Mouse (Mus musculus) CH12.LX (cell line): ENCODE measurements at regions not wholly inside any gene's neighbourhood (a gene's known extent, or its start where the extent isn't known, plus 50 kb on each side); places are given as distances from the start of the nearest gene placed in this dataset.

Source experiments
- DNase-seq: peaks from one replicate; pipeline ENCODE4 v3.0.0-alpha.2; 2013; ENCODE audit errors: extremely low read depth
- H3K27ac ChIP-seq: 2 replicates; pipeline ENCODE4 v1.5.1; 2012; ENCODE audit warnings: low read depth, mild to moderate bottlenecking, control low read depth, moderate library complexity; ENCODE audit not compliant: insufficient read depth
- H3K27me3 ChIP-seq: replicated peaks from 2 replicates; pipeline ENCODE3; 2012; ENCODE audit warnings: inconsistent platforms
- H3K36me3 ChIP-seq, 2 experiments: replicated peaks in 1 of 2; 2 replicates each; pipeline versions ENCODE3 to v1.6.1; 2012; ENCODE audit warnings: inconsistent platforms in 1 of 2, low read length in 1 of 2, mild to moderate bottlenecking in 1 of 2, mixed read lengths in 1 of 2, moderate library complexity in 1 of 2; ENCODE audit not compliant: control insufficient read depth in 1 of 2, insufficient read depth in 1 of 2
- H3K4me1 ChIP-seq, 2 experiments: 2 replicates each; pipeline ENCODE4 v1.6.1; 2012; ENCODE audit warnings: inconsistent platforms in 1 of 2, moderate library complexity in 1 of 2; ENCODE audit not compliant: insufficient read depth in 2 of 2, control insufficient read depth in 1 of 2
- H3K4me2 ChIP-seq: 2 replicates; pipeline ENCODE4 v1.6.1; 2012; ENCODE audit warnings: low read depth, mild to moderate bottlenecking, control low read depth; ENCODE audit not compliant: poor library complexity, insufficient read depth, severe bottlenecking
- H3K4me3 ChIP-seq, 3 experiments: fragments of 150-350 bp in 1 of 3; sonication (generic) in 1 of 3; replicated peaks in 1 of 3; 2 replicates each; pipeline versions ENCODE3 to v1.5.1; 2011 to 2012; ENCODE audit warnings: low read depth in 2 of 3, low read length in 2 of 3, mild to moderate bottlenecking in 2 of 3, moderate library complexity in 2 of 3, control low read depth in 1 of 3, improper control_type of control experiment in 1 of 3, inconsistent platforms in 1 of 3, mixed read lengths in 1 of 3; ENCODE audit not compliant: poor library complexity in 1 of 3
- H3K79me2 ChIP-seq: replicated peaks from 2 replicates; pipeline ENCODE4 v1.6.1; 2012; ENCODE audit warnings: mild to moderate bottlenecking, moderate library complexity; ENCODE audit not compliant: control insufficient read depth, poor library complexity, insufficient read depth, severe bottlenecking; ENCODE audit errors: extremely low read depth
- H3K9ac ChIP-seq: 2 replicates; pipeline ENCODE4 v1.6.1; 2012; ENCODE audit warnings: low read depth, mild to moderate bottlenecking, control low read depth, moderate library complexity; ENCODE audit not compliant: insufficient read depth
- H3K9me3 ChIP-seq: replicated peaks from 2 replicates; pipeline ENCODE3; 2012; ENCODE audit warnings: low read length, inconsistent platforms, mixed read lengths
- BHLHE40 ChIP-seq: IDR thresholded peaks from 2 replicates; pipeline ENCODE4 v1.6.1; 2011; ENCODE audit warnings: mild to moderate bottlenecking, low read depth, low read length, improper control_type of control experiment
- CHD2 ChIP-seq: IDR thresholded peaks from 2 replicates; pipeline ENCODE4 v1.6.1; 2011; ENCODE audit warnings: low read length, improper control_type of control experiment
- CTCF ChIP-seq, 2 experiments: IDR thresholded peaks in 1 of 2; conservative IDR thresholded peaks in 1 of 2; 2 replicates each; pipeline ENCODE4 v1.5.1; 2011 to 2012; ENCODE audit warnings: low read depth in 2 of 2, low read length in 2 of 2, improper control_type of control experiment in 1 of 2, inconsistent platforms in 1 of 2, mild to moderate bottlenecking in 1 of 2, moderate library complexity in 1 of 2
- ELF1 ChIP-seq: IDR thresholded peaks from 2 replicates; pipeline ENCODE4 v1.6.1; 2014; ENCODE audit warnings: low read depth, mild to moderate bottlenecking, inconsistent platforms, low read length, improper control_type of control experiment
- EP300 ChIP-seq: IDR thresholded peaks from 2 replicates; pipeline ENCODE4 v1.6.1; 2011; ENCODE audit warnings: low read length, improper control_type of control experiment
- ETS1 ChIP-seq: conservative IDR thresholded peaks from 2 replicates; pipeline ENCODE4 v1.6.1; 2012; ENCODE audit warnings: low read depth, mild to moderate bottlenecking, inconsistent platforms, low read length, improper control_type of control experiment, moderate library complexity
- IRF4 ChIP-seq: IDR thresholded peaks from 2 replicates; pipeline ENCODE4 v1.6.1; 2014; ENCODE audit warnings: low read depth, mild to moderate bottlenecking, inconsistent platforms, low read length, improper control_type of control experiment
- JUN ChIP-seq: IDR thresholded peaks from 2 replicates; pipeline ENCODE4 v1.6.1; 2011; ENCODE audit warnings: low read depth, mild to moderate bottlenecking, low read length, improper control_type of control experiment, moderate library complexity; ENCODE audit not compliant: insufficient read depth
- JUND ChIP-seq: conservative IDR thresholded peaks from 2 replicates; pipeline ENCODE4 v1.6.1; 2011; ENCODE audit warnings: low read depth, low read length, improper control_type of control experiment
- MAFK ChIP-seq: IDR thresholded peaks from 2 replicates; pipeline ENCODE4 v1.6.1; 2011; ENCODE audit warnings: low read length, improper control_type of control experiment; ENCODE audit not compliant: insufficient replicate concordance
- MAX ChIP-seq: IDR thresholded peaks from 2 replicates; pipeline ENCODE4 v1.6.1; 2011; ENCODE audit warnings: low read length, improper control_type of control experiment
- MAZ ChIP-seq: IDR thresholded peaks from 2 replicates; pipeline ENCODE4 v1.6.1; 2012; ENCODE audit warnings: low read depth, mild to moderate bottlenecking, inconsistent platforms, low read length, improper control_type of control experiment, moderate library complexity
- POLR2AphosphoS2 ChIP-seq: IDR thresholded peaks from 2 replicates; pipeline ENCODE4 v1.6.1; 2011; ENCODE audit warnings: low read depth, low read length, improper control_type of control experiment
- RAD21 ChIP-seq: IDR thresholded peaks from 2 replicates; pipeline ENCODE4 v1.6.1; 2011; ENCODE audit warnings: low read depth, mild to moderate bottlenecking, low read length, improper control_type of control experiment, moderate library complexity
- SIN3A ChIP-seq: IDR thresholded peaks from 2 replicates; pipeline ENCODE4 v1.6.1; 2012; ENCODE audit warnings: low read length, improper control_type of control experiment, inconsistent platforms
- SMC3 ChIP-seq: IDR thresholded peaks from 2 replicates; pipeline ENCODE4 v1.6.1; 2011; ENCODE audit warnings: low read depth, low read length, improper control_type of control experiment
- TBP ChIP-seq: conservative IDR thresholded peaks from 2 replicates; pipeline ENCODE4 v1.6.1; 2011; ENCODE audit warnings: low read depth, low read length, improper control_type of control experiment
- TCF12 ChIP-seq: IDR thresholded peaks from 2 replicates; pipeline ENCODE4 v1.6.1; 2014; ENCODE audit warnings: low read depth, mild to moderate bottlenecking, inconsistent platforms, low read length, improper control_type of control experiment
- UBTF ChIP-seq: IDR thresholded peaks from 2 replicates; pipeline ENCODE4 v1.6.1; 2012; ENCODE audit warnings: low read depth, mild to moderate bottlenecking, inconsistent platforms, low read length, improper control_type of control experiment, moderate library complexity
- USF2 ChIP-seq: conservative IDR thresholded peaks from 2 replicates; pipeline ENCODE4 v1.6.1; 2011; ENCODE audit warnings: low read depth, low read length, improper control_type of control experiment
- ZMIZ1 ChIP-seq: IDR thresholded peaks from 2 replicates; pipeline ENCODE4 v1.6.1; 2012; ENCODE audit warnings: low read depth, mild to moderate bottlenecking, inconsistent platforms, low read length, improper control_type of control experiment
- dilution Hi-C: fragments of 300-500 bp; cut with MboI; formaldehyde crosslinking; loops from 2 replicates; pipeline ENCODE4 v1.14.3; 2020; ENCODE audit warnings: low sequenced_read_pairs; ENCODE audit not compliant: extremely low pct_unique_long_range_greater_than_20kb, extremely low pct_ligation_motif_present
- in situ Hi-C: fragments of 300-500 bp; cut with MboI; formaldehyde crosslinking; loops from 3 replicates; pipeline ENCODE4 v1.14.3; 2019; ENCODE audit warnings: low sequenced_read_pairs, low pct_ligation_motif_present, low pct_unique_long_range_greater_than_20kb, mixed read lengths

GRCm38 (mm10) chr16:76604914-76605313 lies 231.3 kb upstream of the Nrip1 start:
- no peak overlapping the region for H3K4me3 ChIP-seq
- in situ Hi-C loops (no loop called here), dilution Hi-C loops (no loop called here)
- no peak overlapping the region for H3K27ac ChIP-seq
- H3K36me3 ChIP-seq: no peaks in the 10 kb centered on the region
- no peak overlapping the region for H3K9ac ChIP-seq
- TF ChIP-seq CTCF (conservative IDR thresholded peaks at IDR 0.05 in 1 of 2, IDR thresholded peaks at IDR 0.05 in 1 of 2; ENCODE audit: low read depth in 2 of 2, low read length in 2 of 2) (no peak), ZMIZ1 (no peak), TBP (no peak), MAZ (no peak), RAD21 (no peak), IRF4 (no peak), CHD2 (no peak), MAFK (no peak), MAX (no peak), BHLHE40 (no peak), TCF12 (no peak), EP300 (no peak), UBTF (no peak), JUND (no peak), SMC3 (no peak), JUN (no peak), ELF1 (no peak), POLR2AphosphoS2 (no peak)
- TF ChIP-seq, all 38 proteins: peak for 0
- DNase-seq: no peak
- no peaks in the 10 kb centered on the region for H3K27me3 ChIP-seq
- peaks cover 70% of the 10 kb centered on the region for H3K9me3 ChIP-seq
- H3K4me2 ChIP-seq: no peak overlapping the region
- H3K4me1 ChIP-seq: no peaks in the 10 kb centered on the region
- H3K79me2 ChIP-seq: no peaks in the 10 kb centered on the region

- Histone ChIP-seq H3K4me1 (no peaks in the 10 kb centered on the region), H3K4me3 (no peak overlapping the region), H3K4me2 (no peak overlapping the region), H3K27ac (no peak overlapping the region), H3K27me3 (no peaks in the 10 kb centered on the region), H3K79me2 (no peaks in the 10 kb centered on the region), H3K36me3 (no peaks in the 10 kb centered on the region), H3K9me3 (peaks cover 69% of the 10 kb centered on the region), H3K9ac (no peak overlapping the region)
- no peak for TF ChIP-seq MAZ
- no peak for TF ChIP-seq CHD2
- TF ChIP-seq SIN3A: no peak
- no peak for TF ChIP-seq USF2
- no peak for TF ChIP-seq ETS1
- DNase-seq: no peak
- dilution Hi-C loops: no loop called here
- in situ Hi-C loops: no loop called here
Observed at GRCm38 (mm10) chr16:76603846-76604258, 230.2 kb upstream of the Nrip1 start.
